Mouse (Mus musculus) bone marrow, adult 2 months (tissue): ENCODE measurements at regions not wholly inside any gene's neighbourhood (a gene's known extent, or its start where the extent isn't known, plus 50 kb on each side); places are given as distances from the start of the nearest gene placed in this dataset.

Experiments
- H3K27ac ChIP-seq: fragments of 200-500 bp; 2 replicates; pipeline ENCODE4 v1.5.1; 2012; ENCODE audit warnings: low read depth, mild to moderate bottlenecking, control low read depth, inconsistent platforms, low read length; ENCODE audit not compliant: control insufficient read depth, poor library complexity, insufficient read depth
- H3K4me1 ChIP-seq: fragments of 200-500 bp; 2 replicates; pipeline ENCODE4 v1.6.1; 2011; ENCODE audit warnings: low read length; ENCODE audit not compliant: control insufficient read depth, insufficient read depth
- H3K4me3 ChIP-seq: fragments of 200-500 bp; replicated peaks from 2 replicates; pipeline ENCODE3; 2011; ENCODE audit warnings: mild to moderate bottlenecking, low read depth, low read length, control low read depth; ENCODE audit not compliant: control insufficient read depth
- CTCF ChIP-seq: fragments of 200-500 bp; IDR thresholded peaks from 2 replicates; pipeline ENCODE4 v1.5.1; 2011; ENCODE audit warnings: low read length, control low read depth; ENCODE audit not compliant: control insufficient read depth, insufficient read depth
- POLR2A ChIP-seq: fragments of 200-500 bp; IDR thresholded peaks from 2 replicates; pipeline ENCODE4 v1.6.1; 2011; ENCODE audit warnings: low read depth, mild to moderate bottlenecking, control low read depth, low read length, borderline replicate concordance; ENCODE audit not compliant: control insufficient read depth
- WGBS: fragments of 180-500 bp; shearing (Covaris S2); methylation state at CpG from one replicate; pipeline ENCODE4 v1.1.7; 2018; 5-methylcytosine and 5-hydroxymethylcytosine counted together

DNA sequence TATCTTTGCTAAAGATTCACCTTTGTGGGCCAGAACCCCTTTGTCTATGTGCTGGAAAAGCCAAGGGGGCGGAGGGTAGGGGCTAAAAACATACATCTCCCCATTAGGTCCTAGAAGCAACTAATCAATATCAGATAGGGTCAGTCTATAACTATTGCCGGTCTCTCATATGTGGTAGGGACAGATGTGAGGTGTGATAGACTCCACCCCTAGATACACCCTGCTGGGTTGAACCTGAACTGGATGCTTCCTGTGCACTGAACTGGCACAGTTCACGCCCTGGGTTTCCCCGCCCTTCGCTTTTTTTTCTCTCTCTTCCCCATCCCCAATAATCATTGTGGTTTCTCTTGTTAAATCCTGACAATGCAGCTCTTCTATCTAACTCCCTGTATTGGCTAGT, 270.3 kb upstream of the Gpc5 start:
- TF ChIP-seq POLR2A (no peak), CTCF (no peak)
- Histone ChIP-seq H3K4me1 (no peaks in the 10 kb centered on the region), H3K4me3 (no peak overlapping the region), H3K27ac (no peak overlapping the region)
- WGBS, result 72% methylated on average over 5 of the region's 5 CpGs

DNA sequence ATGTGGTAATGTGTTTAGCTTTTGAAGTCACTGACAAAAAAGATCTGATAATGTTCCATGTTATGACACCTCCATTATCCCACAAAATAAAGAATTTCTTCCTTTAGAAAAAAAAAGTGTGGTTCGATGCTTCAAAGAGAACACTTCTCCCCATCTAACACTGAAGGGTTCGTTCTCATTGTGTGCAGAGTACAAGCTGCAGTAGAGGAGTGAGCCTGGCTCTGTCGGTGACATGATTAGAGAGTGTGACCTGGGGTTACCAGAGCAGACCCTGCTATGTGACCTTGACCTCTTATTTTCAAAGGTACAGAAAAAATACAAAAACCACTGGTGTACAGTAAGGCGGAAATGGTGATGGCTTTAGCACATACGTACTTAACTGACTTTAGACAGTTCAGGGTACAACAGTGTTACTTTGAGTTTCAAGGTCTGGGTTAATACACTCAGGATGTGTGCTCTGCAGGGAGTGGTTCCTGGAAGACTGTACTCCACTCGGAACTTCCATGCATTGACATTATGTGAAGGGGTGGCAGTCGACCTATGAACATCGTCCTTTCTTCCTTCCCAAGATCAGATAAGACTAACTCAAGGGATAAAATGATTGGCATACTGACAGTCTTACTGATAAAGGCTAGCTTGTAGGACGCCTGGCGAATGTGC, 265.2 kb upstream of the Gpc5 start:
- Histone ChIP-seq H3K27ac (no peak overlapping the region), H3K4me3 (no peak overlapping the region), H3K4me1 (no peaks in the 10 kb centered on the region)
- TF ChIP-seq CTCF, result no peak
- no peak for TF ChIP-seq POLR2A
- WGBS, result 70% methylated on average over 10 of the region's 10 CpGs

DNA sequence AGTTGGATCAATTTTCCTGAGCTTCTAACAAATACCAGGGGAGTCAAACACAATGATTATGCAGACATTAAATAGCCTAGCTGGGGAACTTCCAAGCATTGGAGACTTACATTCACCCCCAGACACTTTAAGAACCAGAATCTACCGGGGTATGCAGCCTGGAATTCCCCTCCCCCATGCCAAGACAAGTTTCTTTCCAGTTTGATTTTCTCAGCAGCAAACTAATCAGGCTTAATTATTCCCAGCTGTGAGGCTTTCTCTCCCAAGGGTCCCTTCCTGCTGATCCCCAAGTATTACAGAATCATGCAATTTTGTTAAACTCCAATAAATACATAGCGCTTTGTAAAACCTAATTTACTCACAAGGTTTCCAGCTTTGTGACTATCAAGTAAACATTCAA, 262.7 kb upstream of the Gpc5 start:
- H3K4me1 ChIP-seq, result no peaks in the 10 kb centered on the region
- TF ChIP-seq CTCF (no peak), POLR2A (no peak)
- WGBS, result 63% methylated on average over 2 of the region's 2 CpGs
- H3K4me3 ChIP-seq, result no peak overlapping the region
- no peak overlapping the region for H3K27ac ChIP-seq

DNA sequence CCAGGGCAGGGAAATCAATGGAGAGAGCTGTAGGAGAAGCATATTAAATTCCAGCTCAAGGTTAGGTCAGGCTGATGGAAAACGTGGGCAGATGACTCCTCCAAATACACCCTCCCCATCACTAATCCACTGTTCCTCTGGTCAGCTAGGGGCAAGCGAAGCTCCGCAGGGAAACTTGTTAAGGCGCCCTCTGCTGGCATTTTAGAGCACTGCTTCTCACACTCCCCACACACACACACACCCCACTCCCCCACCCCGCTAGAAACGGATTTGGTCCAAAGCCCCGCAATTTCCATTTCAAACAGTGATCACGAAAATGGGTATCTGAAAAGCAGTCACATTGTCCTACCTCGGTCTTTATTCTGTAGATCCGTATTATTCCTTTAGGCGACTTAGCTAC, 259.0 kb upstream of the Gpc5 start:
- WGBS, result 70% methylated on average over 11 of the region's 11 CpGs
- Histone ChIP-seq H3K27ac (no peak overlapping the region), H3K4me3 (no peak overlapping the region), H3K4me1 (no peaks in the 10 kb centered on the region)
- TF ChIP-seq POLR2A (no peak), CTCF (no peak)

DNA sequence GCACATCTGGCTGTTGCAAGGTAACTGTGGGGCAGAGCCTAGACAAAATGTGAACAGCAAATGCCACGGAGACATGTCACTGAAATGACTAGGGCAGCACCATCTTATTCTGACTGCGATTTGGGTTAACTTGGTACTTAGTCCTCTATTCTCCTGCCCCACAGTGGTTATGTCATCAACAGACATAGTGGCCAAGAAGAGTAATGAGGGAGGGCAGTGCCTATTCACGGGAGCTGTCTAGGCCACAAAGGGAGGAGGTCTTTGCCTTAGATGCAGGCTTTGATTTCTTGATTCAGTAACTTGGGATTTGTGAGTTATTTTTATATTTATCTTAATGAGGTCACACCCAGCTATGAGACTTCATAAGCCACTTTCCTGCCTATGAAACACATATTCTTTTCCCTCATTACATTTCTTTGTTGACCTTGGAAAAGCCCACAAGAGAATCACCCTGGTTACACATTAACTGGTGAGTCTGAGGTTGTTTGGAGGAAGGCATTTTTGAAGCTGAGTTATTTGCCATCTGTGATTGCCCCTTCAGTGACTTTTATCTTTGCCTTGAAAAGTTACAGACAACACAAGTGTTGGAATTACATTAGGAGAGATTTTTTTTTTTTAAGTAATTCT, 255.2 kb upstream of the Gpc5 start:
- no peak for TF ChIP-seq POLR2A
- TF ChIP-seq CTCF, result no peak
- Histone ChIP-seq H3K4me3 (no peak overlapping the region), H3K27ac (no peak overlapping the region), H3K4me1 (no peaks in the 10 kb centered on the region)
- WGBS, result 73% methylated on average over 3 of the region's 3 CpGs

DNA sequence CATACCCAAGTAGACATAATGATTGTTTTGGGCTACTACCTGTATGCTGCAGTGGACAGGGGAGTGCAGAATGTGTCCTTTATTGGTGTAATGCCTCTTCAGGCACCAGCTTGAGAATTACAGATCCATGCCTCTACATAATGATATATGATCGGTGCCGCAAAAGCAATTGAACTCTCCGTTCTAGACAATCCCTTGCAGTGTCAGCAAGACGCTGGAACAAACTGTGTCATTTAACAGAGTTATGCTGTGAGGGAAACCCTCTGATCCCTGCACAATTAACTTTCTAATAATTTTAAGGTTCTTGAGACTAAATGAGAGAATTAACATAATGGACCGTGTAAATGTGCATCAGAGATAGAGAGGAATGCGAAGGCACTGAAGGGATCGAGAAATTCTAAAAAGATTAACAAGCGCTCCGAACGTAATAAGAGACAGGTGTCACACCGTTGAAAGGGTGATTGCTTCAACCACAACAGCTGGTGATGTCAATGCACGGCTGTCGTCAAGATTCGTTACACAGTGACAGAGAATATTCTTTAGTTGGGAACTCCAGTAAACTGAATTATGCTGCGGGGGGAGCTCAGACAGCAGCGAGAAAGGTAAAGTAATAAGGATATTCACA, 254.3 kb upstream of the Gpc5 start:
- TF ChIP-seq CTCF (no peak), POLR2A (no peak)
- 89% methylated on average over 16 of the region's 16 CpGs for WGBS
- Histone ChIP-seq H3K4me1 (no peaks in the 10 kb centered on the region), H3K27ac (no peak overlapping the region), H3K4me3 (no peak overlapping the region)

DNA sequence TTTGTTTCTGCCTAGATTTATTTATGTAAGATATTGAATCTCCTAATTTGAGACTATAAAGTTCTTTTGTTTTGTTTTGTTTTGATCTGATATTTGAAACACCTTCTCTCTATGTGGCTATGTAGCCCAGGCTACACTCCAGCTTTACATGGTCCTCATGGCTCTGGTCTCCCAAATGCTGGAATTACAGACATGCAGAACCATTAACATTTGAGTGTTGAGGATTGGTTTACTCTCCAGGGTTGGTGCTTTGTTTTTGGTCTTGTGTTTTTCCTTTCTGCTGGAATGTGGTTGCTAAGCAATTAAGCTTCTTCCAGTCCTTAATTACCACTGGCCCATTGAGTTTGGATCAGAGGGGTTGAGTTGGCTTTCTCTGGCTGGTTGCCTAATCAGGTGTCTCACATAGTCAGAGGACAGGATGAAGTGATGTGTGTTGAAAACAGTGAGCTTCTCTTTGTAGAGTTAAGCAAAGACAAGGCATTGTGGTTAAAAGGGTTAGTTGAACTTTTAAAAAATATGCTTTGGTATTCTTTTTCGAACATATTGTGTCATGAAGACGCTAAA, 252.6 kb upstream of the Gpc5 start:
- Histone ChIP-seq H3K4me3 (no peak overlapping the region), H3K27ac (no peak overlapping the region), H3K4me1 (no peaks in the 10 kb centered on the region)
- 66% methylated on average over 2 of the region's 2 CpGs for WGBS
- TF ChIP-seq CTCF (no peak), POLR2A (no peak)

DNA sequence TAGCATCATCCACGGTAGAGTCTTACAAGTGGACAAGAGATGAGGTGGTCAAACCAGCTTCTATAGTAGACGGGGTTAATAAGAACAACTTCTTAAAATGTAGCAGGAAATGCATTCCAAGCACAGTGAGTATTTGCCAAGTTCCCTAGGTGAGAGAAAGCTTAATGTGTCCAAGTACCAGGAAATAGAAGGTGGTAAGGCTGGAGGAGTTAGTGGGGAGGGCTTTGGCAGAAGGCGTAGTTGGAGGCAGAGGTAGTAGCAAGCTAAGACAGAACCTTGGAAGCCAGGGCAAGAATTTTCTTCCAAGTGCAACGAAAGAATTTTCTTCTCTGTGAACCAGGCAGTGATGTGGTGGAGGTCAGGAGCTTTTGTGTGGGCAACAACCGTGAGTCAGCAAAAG, 251.2 kb upstream of the Gpc5 start:
- 54% methylated on average over 5 of the region's 5 CpGs for WGBS
- TF ChIP-seq POLR2A (no peak), CTCF (no peak)
- H3K4me3 ChIP-seq, result no peak overlapping the region
- no peaks in the 10 kb centered on the region for H3K4me1 ChIP-seq
- no peak overlapping the region for H3K27ac ChIP-seq

DNA sequence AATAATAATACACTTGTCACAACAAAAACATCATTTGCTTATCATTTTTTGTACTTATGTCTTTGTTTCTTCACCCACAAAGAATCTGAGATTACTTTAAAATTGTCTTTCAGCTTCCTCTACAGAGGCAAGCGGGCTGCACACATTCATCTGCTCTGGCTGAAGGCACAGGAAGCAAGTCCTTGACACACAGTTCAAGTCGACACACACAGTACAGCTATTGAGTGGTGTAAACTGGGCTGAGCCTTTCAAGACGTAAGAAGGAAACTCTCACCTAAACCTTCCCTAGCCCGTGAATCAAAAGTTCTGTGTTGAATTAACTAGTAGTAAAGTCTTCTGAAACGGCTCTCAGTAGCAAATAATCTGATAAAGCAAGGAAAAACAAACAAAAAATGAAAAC, 250.5 kb upstream of the Gpc5 start:
- WGBS, result 17% methylated on average over 5 of the region's 5 CpGs
- no peaks in the 10 kb centered on the region; the same call in 1 of the 2 replicates for H3K4me1 ChIP-seq
- TF ChIP-seq CTCF, result no peak
- TF ChIP-seq POLR2A, result no peak
- H3K27ac ChIP-seq, result no peak overlapping the region
- no peak overlapping the region for H3K4me3 ChIP-seq
